In genomic region chr11:6465122-6465521, GRCm38 (mm10) we compare ENCODE assay signal across 8 mouse cellular contexts. TPM values are rescaled to one million over a fixed set of nuclear protein-coding genes. Genes with fewer than 3 reads are reported as not detected.
DNase-seq lines count a peak whose midpoint lies in the region.

No protein-coding gene starts in this region.

- WGBS in hindbrain, embryonic 10.5 days, result 38% methylated on average over 4 of the region's 4 CpGs

- H3K27me3 ChIP-seq in hindbrain, embryonic 10.5 days (ENCODE audit: insufficient read depth, poor library complexity, severe bottlenecking), result no peaks in the 10 kb centered on the region

- H3K36me3 ChIP-seq in hindbrain, embryonic 10.5 days, result peaks cover 50% of the 10 kb centered on the region

- H3K27ac ChIP-seq in hindbrain, embryonic 10.5 days, result no peak overlapping the region

- H3K4me1 ChIP-seq in hindbrain, embryonic 10.5 days (replicated peaks), result peaks cover 6% of the 10 kb centered on the region

- peak; percentile 47 for DNase-seq in gastrocnemius, adult 18-20 months (ENCODE audit: low spot score)
- DNase-seq in gastrocnemius, adult 8-10 months (ENCODE audit: low spot score in 2 of 2), result no peak
- peak; percentile 74 for DNase-seq in adrenal gland, postnatal 10 days
- peak; percentile 62 for DNase-seq in embryo, embryonic 9.5 days (ENCODE audit: extremely low spot score)
- peak; percentile 73 for DNase-seq in hindbrain, embryonic 10.5 days (ENCODE audit: low spot score)
- DNase-seq in layer of hippocampus, postnatal 10 days (ENCODE audit: low spot score in 2 of 2), result peak; percentile 56 to 67
- peak; percentile 56 to 76 for DNase-seq in lung, postnatal 4 days
- peak; percentile 66 to 79 for DNase-seq in right cerebral cortex, postnatal 10 days (ENCODE audit: low spot score in 2 of 2)

- no peak overlapping the region for H3K4me3 ChIP-seq in hindbrain, embryonic 10.5 days

- no peaks in the 10 kb centered on the region for H3K9me3 ChIP-seq in hindbrain, embryonic 10.5 days

RNA-seq across cellular contexts. Expression of gene Purb, which starts 10.6 kb away (rescaled TPM):
- 10 to 100 TPM; 19.0 to 21.1 TPM for total RNA-seq in gastrocnemius, adult 18-20 months (2021)
- 10 to 100 TPM; 19.1 to 24.8 (median 19.7) TPM for total RNA-seq in gastrocnemius, adult 8-10 months (2022)
- total RNA-seq in adrenal gland, postnatal 10 days (2021), result 10 to 100 TPM; 62.7 to 71.0 TPM
- 9.6 and 15.6 TPM in 2 replicates for polyA plus RNA-seq in hindbrain, embryonic 10.5 days (2016; fragmentation: Nextera tagmentation; extraction: Ambion mirVana)
- total RNA-seq in layer of hippocampus, postnatal 10 days (2021), result 100 to 1,000 TPM; 249 to 250 TPM

RNA-seq across cellular contexts. Expression of gene H2afv, which starts 20.9 kb away (rescaled TPM):
- 10 to 100 TPM; 61.3 to 63.7 TPM for total RNA-seq in gastrocnemius, adult 18-20 months (2021)
- 10 to 100 TPM; 47.7 to 58.3 (median 56.0) TPM for total RNA-seq in gastrocnemius, adult 8-10 months (2022)
- 10 to 100 TPM; 84.9 to 92.0 TPM for total RNA-seq in adrenal gland, postnatal 10 days (2021)
- 881 and 962 TPM in 2 replicates for polyA plus RNA-seq in hindbrain, embryonic 10.5 days (2016; fragmentation: Nextera tagmentation; extraction: Ambion mirVana)
- 10 to 100 TPM; 48.5 to 53.6 TPM for total RNA-seq in layer of hippocampus, postnatal 10 days (2021)

RNA-seq across cellular contexts. Expression of gene Ppia, which starts 49.9 kb away (rescaled TPM):
- total RNA-seq in gastrocnemius, adult 18-20 months (2021), result 100 to 1,000 TPM; 185 to 242 TPM
- 100 to 1,000 TPM; 189 to 256 (median 213) TPM for total RNA-seq in gastrocnemius, adult 8-10 months (2022)
- total RNA-seq in adrenal gland, postnatal 10 days (2021), result 1,000 to 10,000 TPM; 1,588 to 1,631 TPM
- 5,657 and 6,044 TPM in 2 replicates for polyA plus RNA-seq in hindbrain, embryonic 10.5 days (2016; fragmentation: Nextera tagmentation; extraction: Ambion mirVana)
- 1,000 to 10,000 TPM; 2,229 to 2,426 TPM for total RNA-seq in layer of hippocampus, postnatal 10 days (2021)

RNA-seq across cellular contexts. Expression of gene Myo1g, which starts 55.6 kb away (rescaled TPM):
- total RNA-seq in gastrocnemius, adult 18-20 months (2021), result under 1 TPM; 0.45 to 0.80 TPM
- under 1 TPM in 3 of 4 experiments, not detected in 1; 0.17 to 0.88 (median 0.61) TPM for total RNA-seq in gastrocnemius, adult 8-10 months (2022)
- total RNA-seq in adrenal gland, postnatal 10 days (2021), result 1 to 10 TPM; 6.3 to 6.5 TPM
- polyA plus RNA-seq in hindbrain, embryonic 10.5 days (2016; fragmentation: Nextera tagmentation; extraction: Ambion mirVana), result 1.1 TPM in 2 replicates
- total RNA-seq in layer of hippocampus, postnatal 10 days (2021), result under 1 TPM; 0.25 to 0.49 TPM

Comparison
In these comparisons a context has a peak if more than half of its experiments do, and no peak if none do; other contexts are left out.
1. DNase-seq: peak in gastrocnemius, adult 18-20 months (single experiment), adrenal gland, postnatal 10 days (single experiment), embryo, embryonic 9.5 days (single experiment), hindbrain, embryonic 10.5 days (single experiment), layer of hippocampus, postnatal 10 days (2 of 2), lung, postnatal 4 days (2 of 2) and right cerebral cortex, postnatal 10 days (2 of 2); none in gastrocnemius, adult 8-10 months (0 of 2).
2. RNA of gene Ppia, which starts 49.9 kb away (total RNA-seq): 2,229 to 2,426 TPM in layer of hippocampus, postnatal 10 days and 1,588 to 1,631 TPM in adrenal gland, postnatal 10 days; 185 to 242 TPM in gastrocnemius, adult 18-20 months and 189 to 256 TPM in gastrocnemius, adult 8-10 months; every median in the first group is over 4 times any median in the second.